Mouse (Mus musculus): ENCODE measurements at regions not wholly inside any gene's neighbourhood (a gene's known extent, or its start where the extent isn't known, plus 50 kb on each side); places are given as distances from the start of the nearest gene placed in this dataset.

- peak overlapping the region; percentile 98 for H3K27ac ChIP-seq (ENCODE audit: insufficient read depth, low read depth, low read length)
- TF ChIP-seq POLR2A (IDR thresholded peaks at IDR 0.05; ENCODE audit: insufficient read depth, low read depth, low read length) (no peak), CTCF (IDR thresholded peaks at IDR 0.05; ENCODE audit: insufficient read depth, low read depth, low read length) (no peak)
- no peak overlapping the region for H3K4me3 ChIP-seq (ENCODE audit: insufficient read depth, low read depth, low read length)
- peaks cover 34% of the 10 kb centered on the region for H3K4me1 ChIP-seq (ENCODE audit: control insufficient read depth, insufficient read depth, low read length)
- WGBS: 51% methylated on average over 19 of the region's 19 CpGs
Measured at GRCm38 (mm10) chr13:99056432-99057292, 72.3 kb upstream of the 1700024P04Rik start.

- H3K4me3 ChIP-seq (ENCODE audit: insufficient read depth, low read depth, low read length): peak overlapping the region; percentile 30; the same call in 1 of the 2 replicates
- H3K27ac ChIP-seq (ENCODE audit: insufficient read depth, low read depth, low read length): peak overlapping the region; percentile 98
- peaks cover 34% of the 10 kb centered on the region for H3K4me1 ChIP-seq (ENCODE audit: control insufficient read depth, insufficient read depth, low read length)
- TF ChIP-seq CTCF (IDR thresholded peaks at IDR 0.05; ENCODE audit: insufficient read depth, low read depth, low read length) (no peak), POLR2A (IDR thresholded peaks at IDR 0.05; ENCODE audit: insufficient read depth, low read depth, low read length) (peak; percentile 64)
- WGBS: 11% methylated on average over 11 of the region's 11 CpGs
Measured at GRCm38 (mm10) chr13:99055609-99056321, 71.4 kb upstream of the 1700024P04Rik start.

GRCm38 (mm10) chr13:99052076-99052475, 67.7 kb upstream of the 1700024P04Rik start:
- TF ChIP-seq CTCF (IDR thresholded peaks at IDR 0.05; ENCODE audit: insufficient read depth, low read depth, low read length) (no peak), POLR2A (IDR thresholded peaks at IDR 0.05; ENCODE audit: insufficient read depth, low read depth, low read length) (no peak)
- 96% methylated on average over 1 of the region's 1 CpGs for WGBS
- Histone ChIP-seq H3K4me3 (ENCODE audit: insufficient read depth, low read depth, low read length) (no peak overlapping the region), H3K27ac (ENCODE audit: insufficient read depth, low read depth, low read length) (no peak overlapping the region), H3K4me1 (ENCODE audit: control insufficient read depth, insufficient read depth, low read length) (peaks cover 26% of the 10 kb centered on the region)

- Histone ChIP-seq H3K4me1 (ENCODE audit: control insufficient read depth, insufficient read depth, low read length) (peaks cover 17% of the 10 kb centered on the region), H3K4me3 (ENCODE audit: insufficient read depth, low read depth, low read length) (no peak overlapping the region), H3K27ac (ENCODE audit: insufficient read depth, low read depth, low read length) (no peak overlapping the region)
- TF ChIP-seq CTCF (IDR thresholded peaks at IDR 0.05; ENCODE audit: insufficient read depth, low read depth, low read length): no peak
- 70% methylated on average over 4 of the region's 4 CpGs for WGBS
Measured at GRCm38 (mm10) chr13:99049699-99050098, 65.3 kb upstream of the 1700024P04Rik start.

GRCm38 (mm10) chr13:99048651-99049100, 64.3 kb upstream of the 1700024P04Rik start:
- H3K27ac ChIP-seq (ENCODE audit: insufficient read depth, low read depth, low read length): no peak overlapping the region
- WGBS: 89% methylated on average over 5 of the region's 5 CpGs
- TF ChIP-seq CTCF (IDR thresholded peaks at IDR 0.05; ENCODE audit: insufficient read depth, low read depth, low read length) (no peak), POLR2A (IDR thresholded peaks at IDR 0.05; ENCODE audit: insufficient read depth, low read depth, low read length) (no peak)
- H3K4me1 ChIP-seq (ENCODE audit: control insufficient read depth, insufficient read depth, low read length): peaks cover 9% of the 10 kb centered on the region
- H3K4me3 ChIP-seq (ENCODE audit: insufficient read depth, low read depth, low read length): no peak overlapping the region

- no peak overlapping the region for H3K4me3 ChIP-seq (ENCODE audit: insufficient read depth, low read depth, low read length)
- WGBS: 83% methylated on average over 7 of the region's 7 CpGs
- peaks cover 7% of the 10 kb centered on the region for H3K4me1 ChIP-seq (ENCODE audit: control insufficient read depth, insufficient read depth, low read length)
- TF ChIP-seq CTCF (IDR thresholded peaks at IDR 0.05; ENCODE audit: insufficient read depth, low read depth, low read length) (no peak), POLR2A (IDR thresholded peaks at IDR 0.05; ENCODE audit: insufficient read depth, low read depth, low read length) (no peak)
- H3K27ac ChIP-seq (ENCODE audit: insufficient read depth, low read depth, low read length): no peak overlapping the region
Measured at GRCm38 (mm10) chr13:99047219-99047618, 62.9 kb upstream of the 1700024P04Rik start.

GRCm38 (mm10) chr13:99046737-99047136, 62.4 kb upstream of the 1700024P04Rik start:
- Histone ChIP-seq H3K4me1 (ENCODE audit: control insufficient read depth, insufficient read depth, low read length) (peaks cover 7% of the 10 kb centered on the region), H3K27ac (ENCODE audit: insufficient read depth, low read depth, low read length) (no peak overlapping the region), H3K4me3 (ENCODE audit: insufficient read depth, low read depth, low read length) (no peak overlapping the region)
- no peak for TF ChIP-seq POLR2A (IDR thresholded peaks at IDR 0.05; ENCODE audit: insufficient read depth, low read depth, low read length)
- TF ChIP-seq CTCF (IDR thresholded peaks at IDR 0.05; ENCODE audit: insufficient read depth, low read depth, low read length): no peak
- WGBS: 42% methylated on average over 1 of the region's 1 CpGs

- Histone ChIP-seq H3K4me3 (ENCODE audit: insufficient read depth, low read depth, low read length) (no peak overlapping the region), H3K27ac (ENCODE audit: insufficient read depth, low read depth, low read length) (peak overlapping the region; percentile 96; the same call in 1 of the 2 replicates), H3K4me1 (ENCODE audit: control insufficient read depth, insufficient read depth, low read length) (peaks cover 38% of the 10 kb centered on the region)
- no peak for TF ChIP-seq CTCF (IDR thresholded peaks at IDR 0.05; ENCODE audit: insufficient read depth, low read depth, low read length)
- TF ChIP-seq POLR2A (IDR thresholded peaks at IDR 0.05; ENCODE audit: insufficient read depth, low read depth, low read length): no peak
- 73% methylated on average over 6 of the region's 6 CpGs for WGBS
Measured at GRCm38 (mm10) chr13:99042086-99042485, 57.7 kb upstream of the 1700024P04Rik start.

- H3K27ac ChIP-seq (ENCODE audit: insufficient read depth, low read depth, low read length): peak overlapping the region; percentile 96
- H3K4me3 ChIP-seq (ENCODE audit: insufficient read depth, low read depth, low read length): no peak overlapping the region
- H3K4me1 ChIP-seq (ENCODE audit: control insufficient read depth, insufficient read depth, low read length): peaks cover 36% of the 10 kb centered on the region
- TF ChIP-seq CTCF (IDR thresholded peaks at IDR 0.05; ENCODE audit: insufficient read depth, low read depth, low read length) (no peak), POLR2A (IDR thresholded peaks at IDR 0.05; ENCODE audit: insufficient read depth, low read depth, low read length) (no peak)
- WGBS: 89% methylated on average over 6 of the region's 6 CpGs
Measured at GRCm38 (mm10) chr13:99041256-99041655, 56.9 kb upstream of the 1700024P04Rik start.

All from olfactory bulb, adult 2 months (tissue).